In the genomic region with DNA sequence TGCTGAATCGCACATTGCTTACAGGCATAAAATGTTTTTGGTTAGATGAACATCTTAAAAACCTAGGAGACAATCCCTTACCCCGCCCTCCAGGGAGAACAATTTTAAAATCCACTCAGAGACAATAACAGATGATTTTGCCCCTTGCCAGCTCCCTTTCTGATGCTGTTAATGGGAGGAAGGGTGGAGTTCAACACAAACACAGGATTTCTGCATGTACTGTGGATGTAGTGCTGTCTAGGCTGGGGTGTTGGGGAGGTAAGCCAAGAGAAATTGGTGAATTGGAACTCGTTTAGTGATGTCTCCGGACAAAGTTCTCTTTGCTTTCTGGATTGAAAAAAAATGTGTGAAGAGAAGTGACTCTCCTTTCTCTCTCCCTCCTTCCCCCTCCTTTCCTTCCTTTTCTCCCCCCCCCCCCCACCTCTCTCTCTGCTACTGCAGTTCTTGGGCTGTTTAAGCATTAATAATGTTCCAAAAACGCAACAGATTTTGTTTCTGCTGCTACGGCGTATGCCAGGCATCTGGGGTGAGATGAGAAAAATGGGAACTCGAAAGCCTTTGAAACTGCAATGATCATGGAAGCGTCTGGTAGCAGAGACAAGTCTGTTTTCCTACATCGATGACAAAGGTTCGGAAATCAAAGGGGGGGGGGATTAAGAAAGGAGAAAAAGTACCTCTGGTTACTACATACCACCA, we compare ENCODE assay signal across 12 mouse cellular contexts.
DNase-seq lines count a peak whose midpoint lies in the region; ATAC-seq lines count a peak whose summit lies in the region.
"Had no signal": no experiment of that assay in that cellular context is flagged by ENCODE, and none has a peak within 500 bp of the region (broad histone marks: within the 10 kb centered on the region; RNA-seq: fewer than 3 reads in every experiment).

No protein-coding gene starts in this region.

- WGBS in heart, embryonic 12.5 days: 76% methylated on average over 11 of the region's 11 CpGs
- WGBS in forebrain, embryonic 16.5 days: 45% methylated on average over 11 of the region's 11 CpGs
- WGBS in limb, embryonic 10.5 days: 87% methylated on average over 11 of the region's 11 CpGs

- H3K36me3 ChIP-seq in heart, embryonic 12.5 days: no peaks in the 10 kb centered on the region
- no peaks in the 10 kb centered on the region for H3K36me3 ChIP-seq in forebrain, embryonic 16.5 days (ENCODE audit: control insufficient read depth, insufficient read depth)
- no peaks in the 10 kb centered on the region for H3K36me3 ChIP-seq in limb, embryonic 10.5 days
- H3K36me3 ChIP-seq: limb, embryonic 13.5 days had no signal

- no peak overlapping the region for H3K4me3 ChIP-seq in heart, embryonic 12.5 days
- no peak overlapping the region for H3K4me3 ChIP-seq in forebrain, embryonic 16.5 days (replicated peaks; ENCODE audit: low read length)
- no peak overlapping the region for H3K4me3 ChIP-seq in limb, embryonic 10.5 days
- H3K4me3 ChIP-seq: limb, embryonic 13.5 days; megakaryocyte, embryonic 14.5 days had no signal

- H3K9me3 ChIP-seq in heart, embryonic 12.5 days (replicated peaks): no peaks in the 10 kb centered on the region
- H3K9me3 ChIP-seq in forebrain, embryonic 16.5 days (ENCODE audit: control insufficient read depth, low read length): no peaks in the 10 kb centered on the region
- no peaks in the 10 kb centered on the region for H3K9me3 ChIP-seq in limb, embryonic 10.5 days (replicated peaks)
- H3K9me3 ChIP-seq: limb, embryonic 13.5 days; megakaryocyte, embryonic 14.5 days had no signal

- peak; percentile 35 to 52 for DNase-seq in heart, adult 9 months (ENCODE audit: low spot score in 2 of 2)
- DNase-seq in brain, adult 2 months (ENCODE audit: low read depth, low spot score): peak; percentile 55
- peak; percentile 51 to 62 for DNase-seq in layer of hippocampus, postnatal 36 days
- DNase-seq in frontal cortex, postnatal 36 days (ENCODE audit: low spot score in 2 of 2): no peak
- DNase-seq in limb, embryonic 10.5 days (ENCODE audit: low spot score): no peak
- DNase-seq: cerebellum, postnatal 36 days; spleen, adult 18-20 months had no signal

- H3K9ac ChIP-seq in heart, embryonic 12.5 days: no peak overlapping the region
- H3K9ac ChIP-seq in forebrain, embryonic 16.5 days (replicated peaks; ENCODE audit: low read depth, low read length): no peak overlapping the region
- H3K9ac ChIP-seq: limb, embryonic 13.5 days had no signal

- no peak for ATAC-seq in heart, embryonic 12.5 days (ENCODE audit: insufficient number of reproducible peaks, low FRiP score)
- ATAC-seq in forebrain, embryonic 16.5 days: peak; percentile 75
- ATAC-seq in erythroblast, adult 5-6 weeks (replicated peaks; ENCODE audit: low FRiP score, poor library complexity, severe bottlenecking): no peak

- H3K4me2 ChIP-seq in heart, embryonic 12.5 days: no peak overlapping the region
- peak overlapping the region; percentile 5 for H3K4me2 ChIP-seq in forebrain, embryonic 16.5 days (ENCODE audit: low read length)
- H3K4me2 ChIP-seq: limb, embryonic 13.5 days had no signal

- H3K27ac ChIP-seq in heart, embryonic 12.5 days (ENCODE audit: poor library complexity, severe bottlenecking): no peak overlapping the region
- peak overlapping the region; percentile 91 for H3K27ac ChIP-seq in forebrain, embryonic 16.5 days (ENCODE audit: low read length)
- H3K27ac ChIP-seq in limb, embryonic 10.5 days: no peak overlapping the region
- H3K27ac ChIP-seq: limb, embryonic 13.5 days had no signal

- no peaks in the 10 kb centered on the region for H3K27me3 ChIP-seq in heart, embryonic 12.5 days (replicated peaks)
- no peaks in the 10 kb centered on the region for H3K27me3 ChIP-seq in forebrain, embryonic 16.5 days (replicated peaks; ENCODE audit: control insufficient read depth, insufficient read depth, low read length)
- 0 out of 2 replicates have a peak, but pooled peaks cover 6% of the 10 kb centered on the region for H3K27me3 ChIP-seq in limb, embryonic 10.5 days (ENCODE audit: low read depth, poor library complexity, severe bottlenecking)
- H3K27me3 ChIP-seq: limb, embryonic 13.5 days had no signal

- peaks cover 5% of the 10 kb centered on the region for H3K4me1 ChIP-seq in heart, embryonic 12.5 days (replicated peaks)
- H3K4me1 ChIP-seq in forebrain, embryonic 16.5 days (replicated peaks; ENCODE audit: control insufficient read depth, insufficient read depth, low read length): peaks cover 45% of the 10 kb centered on the region
- H3K4me1 ChIP-seq in limb, embryonic 10.5 days: peaks cover 28% of the 10 kb centered on the region

Comparison
In these comparisons a context has a peak if more than half of its experiments do, and no peak if none do; other contexts are left out.
1. DNase-seq: peak in heart, adult 9 months (2 of 2), brain, adult 2 months (single experiment) and layer of hippocampus, postnatal 36 days (2 of 2); none in frontal cortex, postnatal 36 days (0 of 2) and limb, embryonic 10.5 days (single experiment).